Mouse (Mus musculus) heart, embryonic 11.5 days (tissue): ENCODE results near the gene Mgp. TPM values are rescaled to one million over a fixed set of nuclear protein-coding genes. Genes with fewer than 3 reads are reported as not detected.

Experiments
- ATAC-seq: fragments of 200-750 bp; cut with Nextera tagmentation; replicated peaks from 2 replicates; pipeline ENCODE4 v1.8.0; 2017; ENCODE audit warnings: moderate library complexity; ENCODE audit not compliant: insufficient number of reproducible peaks, low FRiP score, low TSS enrichment
- H3K27ac ChIP-seq: fragments of 300-500 bp; sonication (generic); 2 replicates; pipeline ENCODE4 v1.5.1; 2014; ENCODE audit warnings: mild to moderate bottlenecking, low read depth, low read length
- H3K27me3 ChIP-seq: fragments of 300-500 bp; sonication (generic); 2 replicates; pipeline ENCODE4 v1.6.1; 2014; ENCODE audit warnings: mild to moderate bottlenecking, low read length, mixed read lengths; ENCODE audit not compliant: control insufficient read depth, insufficient read depth
- H3K36me3 ChIP-seq: fragments of 300-500 bp; sonication (generic); 2 replicates; pipeline ENCODE4 v1.6.1; 2014; ENCODE audit warnings: mild to moderate bottlenecking, low read length, moderate library complexity, mixed read lengths; ENCODE audit not compliant: control insufficient read depth, insufficient read depth
- H3K4me1 ChIP-seq: fragments of 300-500 bp; sonication (generic); 2 replicates; pipeline ENCODE4 v1.6.1; 2014; ENCODE audit warnings: low read length; ENCODE audit not compliant: control insufficient read depth, insufficient read depth
- H3K4me2 ChIP-seq: fragments of 300-500 bp; sonication (generic); 2 replicates; pipeline ENCODE4 v1.6.1; 2014; ENCODE audit warnings: mild to moderate bottlenecking, moderate library complexity
- H3K4me3 ChIP-seq: fragments of 300-500 bp; sonication (generic); 2 replicates; pipeline ENCODE4 v1.5.1; 2014; ENCODE audit warnings: low read depth, low read length
- H3K9ac ChIP-seq: fragments of 300-500 bp; sonication (generic); 2 replicates; pipeline ENCODE4 v1.6.1; 2014; ENCODE audit warnings: mild to moderate bottlenecking, low read depth, low read length, moderate library complexity
- H3K9me3 ChIP-seq: fragments of 300-500 bp; sonication (generic); replicated peaks from 2 replicates; pipeline ENCODE4 v1.6.1; 2016; ENCODE audit warnings: low read length; ENCODE audit not compliant: control insufficient read depth
- WGBS: fragments of 180-500 bp; shearing (Covaris S2); extraction: QIAGEN DNeasy Blood & Tissue Kit; methylation state at CpG from one replicate; pipeline ENCODE4 v1.1.7; 2014; ENCODE audit not compliant: insufficient replicate concordance; 5-methylcytosine and 5-hydroxymethylcytosine counted together
- polyA plus RNA-seq: library from polyadenylated mRNA; unstranded; fragments of >200 nt; fragmentation: Nextera tagmentation; extraction: Ambion mirVana; gene quantifications from 2 replicates; pipeline ENCODE4 v1.2.1, GENCODE M21; 2014

Mgp gene
- polyA plus RNA-seq, 1 experiment from 2014 or later = 75.1 TPM

DNA sequence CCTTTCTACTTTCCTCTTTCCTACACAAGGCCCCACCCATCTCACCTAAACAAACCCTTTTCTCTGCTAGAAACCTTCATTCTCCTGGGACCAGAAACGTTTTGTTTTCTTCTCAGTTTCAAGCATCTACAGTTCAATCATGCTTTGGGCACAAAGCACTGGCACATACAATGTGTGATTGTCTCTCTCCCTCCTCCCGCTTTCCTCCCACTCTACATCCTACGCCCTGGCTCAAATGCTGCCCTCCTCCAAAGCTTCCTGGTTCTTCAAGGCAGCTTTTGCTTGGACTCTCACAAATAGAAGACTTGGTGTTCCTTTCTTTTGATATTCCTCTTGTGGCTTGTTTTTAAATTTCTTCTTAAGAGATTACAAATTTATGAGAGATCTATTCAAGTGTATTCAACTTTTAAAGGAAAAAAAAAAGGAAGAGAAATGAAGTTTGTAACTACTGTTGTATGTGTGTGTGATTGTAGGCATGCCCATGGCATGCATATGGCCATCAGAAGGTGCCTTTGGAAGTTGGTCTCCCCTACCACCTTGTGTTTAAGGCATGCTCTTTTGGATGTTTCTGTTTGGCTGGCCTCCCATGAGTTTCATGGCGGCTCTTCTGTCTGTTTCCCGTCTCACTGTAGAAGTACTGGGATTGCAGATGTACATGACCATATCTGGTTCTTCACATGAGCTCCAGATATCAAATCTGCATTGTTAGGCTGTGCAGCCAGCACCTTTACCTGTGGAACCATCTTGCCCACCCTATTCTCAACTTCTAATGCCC lies 29.7 kb downstream of the Mgp start:
- no peak for ATAC-seq
- 70% methylated on average over 5 of the region's 5 CpGs for WGBS

DNA sequence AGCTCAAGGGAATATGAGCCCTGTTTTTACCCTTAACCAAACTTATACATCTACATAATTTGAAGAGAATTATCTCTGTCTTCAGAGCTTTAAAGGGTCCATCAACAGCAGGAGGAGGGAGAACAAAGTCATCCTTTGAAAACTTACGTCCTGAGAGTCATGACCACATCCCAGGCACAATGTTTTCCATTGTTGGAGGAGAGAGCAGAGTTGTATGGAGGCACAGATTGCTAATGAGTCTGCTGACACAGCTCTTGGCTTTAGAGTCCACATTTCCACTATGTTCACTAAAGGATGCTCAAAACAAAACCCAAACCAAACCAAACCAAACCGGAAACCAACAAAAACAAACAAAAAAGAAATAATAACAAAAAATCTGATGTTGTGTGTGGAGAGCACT lies 30.7 kb downstream of the Mgp start:
- WGBS = 67% methylated on average over 2 of the region's 2 CpGs

More for the DNA sequence above, 29.7 kb downstream of the Mgp start:
- 0 out of 2 replicates have a peak, but pooled peaks cover 3% of the 10 kb centered on the region for H3K36me3 ChIP-seq
- H3K4me3 ChIP-seq = no peak overlapping the region
- H3K9ac ChIP-seq = no peak overlapping the region
- H3K4me1 ChIP-seq = no peaks in the 10 kb centered on the region
- no peaks in the 10 kb centered on the region for H3K9me3 ChIP-seq
- H3K4me2 ChIP-seq = no peak overlapping the region
- H3K27me3 ChIP-seq = no peaks in the 10 kb centered on the region
- no peak overlapping the region for H3K27ac ChIP-seq

DNA sequence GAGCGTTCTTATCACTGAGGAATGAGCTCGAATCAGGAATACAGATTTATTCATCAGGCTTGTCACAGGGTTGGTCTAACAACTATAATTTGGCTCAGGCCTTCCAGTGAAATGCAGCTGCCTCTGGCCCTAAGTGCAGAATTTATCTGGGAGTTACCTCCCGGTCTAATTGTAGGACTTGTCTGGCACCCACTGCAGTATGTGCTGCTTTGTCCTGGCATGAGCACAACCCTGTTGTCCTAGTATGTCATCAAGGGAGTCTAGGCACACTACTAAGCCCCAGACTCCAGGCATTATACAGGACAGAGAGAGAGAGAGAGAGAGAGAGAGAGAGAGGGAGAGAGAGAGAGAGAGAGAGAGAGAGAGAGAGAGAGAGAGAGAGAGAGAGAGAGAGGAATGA lies 38.3 kb downstream of the Mgp start:
- H3K27me3 ChIP-seq = no peaks in the 10 kb centered on the region
- ATAC-seq = no peak
- no peaks in the 10 kb centered on the region for H3K9me3 ChIP-seq
- 68% methylated on average over 3 of the region's 3 CpGs for WGBS
- no peak overlapping the region for H3K4me3 ChIP-seq
- no peak overlapping the region for H3K4me2 ChIP-seq
- H3K36me3 ChIP-seq = no peaks in the 10 kb centered on the region
- H3K9ac ChIP-seq = no peak overlapping the region
- no peak overlapping the region for H3K27ac ChIP-seq
- no peaks in the 10 kb centered on the region for H3K4me1 ChIP-seq

More for the DNA sequence above, 30.7 kb downstream of the Mgp start:
- Histone ChIP-seq H3K4me3 (no peak overlapping the region), H3K9me3 (no peaks in the 10 kb centered on the region), H3K4me1 (no peaks in the 10 kb centered on the region), H3K27me3 (no peaks in the 10 kb centered on the region), H3K9ac (no peak overlapping the region), H3K4me2 (no peak overlapping the region), H3K36me3 (0 out of 2 replicates have a peak, but pooled peaks cover 3% of the 10 kb centered on the region), H3K27ac (no peak overlapping the region)
- no peak for ATAC-seq

DNA sequence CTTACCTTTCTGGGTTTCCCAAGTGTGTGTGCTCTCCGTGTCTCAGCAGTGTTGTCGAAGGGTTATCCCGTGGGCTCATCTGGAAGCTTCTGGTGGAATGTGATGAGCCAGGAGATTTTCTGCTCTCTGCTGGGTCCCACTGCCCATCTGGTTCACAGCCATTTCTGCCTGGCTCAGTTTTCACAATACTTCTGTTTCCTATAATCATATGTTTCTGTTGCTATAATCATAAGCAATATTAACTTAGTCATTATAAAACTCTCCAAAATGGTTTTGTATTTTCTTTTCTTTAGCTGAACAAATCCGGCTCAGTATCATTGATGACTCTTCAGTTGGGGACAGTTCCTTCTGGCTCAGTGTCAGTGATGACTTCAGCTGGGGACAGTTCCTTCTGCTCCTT lies 40.3 kb downstream of the Mgp start, which contains the start of gene Smco3:
Smco3 (minus strand) TSS at position 101 of the 400 bp plus-strand sequence.
- no peaks in the 10 kb centered on the region for H3K9me3 ChIP-seq

DNA sequence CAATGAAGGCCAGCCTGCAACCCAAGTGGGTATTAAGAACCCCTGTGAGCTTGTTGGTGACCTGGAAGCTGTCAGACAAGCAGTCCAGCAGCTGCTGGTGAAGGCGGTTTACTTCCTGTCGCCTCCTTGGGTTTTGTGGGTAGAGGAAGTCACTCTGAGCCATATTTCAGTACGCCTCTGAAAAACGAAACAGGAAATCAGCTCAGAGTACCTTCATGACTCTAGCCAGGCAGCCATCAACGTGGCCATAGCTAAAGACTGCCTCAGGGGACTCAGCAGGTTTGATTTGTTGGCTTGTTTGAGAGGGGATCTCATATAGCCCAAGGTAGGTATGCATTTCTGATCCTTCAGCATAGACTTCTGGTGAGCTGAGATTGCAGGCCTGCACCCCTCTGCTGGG lies 43.9 kb downstream of the Mgp start:
- H3K9ac ChIP-seq = no peak overlapping the region
- no peaks in the 10 kb centered on the region for H3K36me3 ChIP-seq
- ATAC-seq = no peak
- H3K27ac ChIP-seq = no peak overlapping the region
- H3K9me3 ChIP-seq = no peaks in the 10 kb centered on the region
- WGBS = 56% methylated on average over 5 of the region's 5 CpGs
- no peak overlapping the region for H3K4me3 ChIP-seq
- no peaks in the 10 kb centered on the region for H3K27me3 ChIP-seq
- H3K4me2 ChIP-seq = no peak overlapping the region
- peaks cover 3% of the 10 kb centered on the region; the same call in 1 of the 2 replicates for H3K4me1 ChIP-seq

More for the DNA sequence above, 40.3 kb downstream of the Mgp start, which contains the start of gene Smco3:
- Histone ChIP-seq H3K36me3 (no peaks in the 10 kb centered on the region), H3K4me2 (no peak within 1 kb of the TSS), H3K9ac (no peak within 1 kb of the TSS), H3K4me3 (no peak within 1 kb of the TSS), H3K27me3 (no peaks in the 10 kb centered on the region), H3K27ac (no peak within 1 kb of the TSS), H3K4me1 (no peaks in the 10 kb centered on the region)
- 41% methylated on average over 4 of the region's 4 CpGs for WGBS
- no peak for ATAC-seq

DNA sequence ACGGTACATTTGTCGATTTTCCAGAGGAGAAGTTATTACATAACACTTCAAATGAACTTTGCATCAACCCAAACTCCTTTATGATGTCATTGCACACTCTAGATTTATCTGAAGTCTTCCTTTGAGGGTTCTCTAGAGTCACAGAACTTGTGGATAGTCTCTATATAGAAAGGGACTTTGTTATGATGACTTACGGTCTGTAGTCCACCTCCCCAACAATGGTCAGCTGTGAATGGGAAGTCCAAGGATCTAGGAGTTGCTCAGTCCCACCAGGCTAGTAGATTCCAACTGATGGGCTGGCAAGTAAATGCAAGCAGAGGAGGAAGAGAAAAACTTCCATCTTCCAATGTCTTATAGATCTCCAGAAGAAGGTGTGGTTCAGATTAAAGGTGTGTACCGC lies 46.9 kb downstream of the Mgp start:
- no peak for ATAC-seq
- peaks cover 11% of the 10 kb centered on the region for H3K36me3 ChIP-seq
- WGBS = 33% methylated on average over 4 of the region's 4 CpGs
- H3K27me3 ChIP-seq = no peaks in the 10 kb centered on the region
- H3K4me2 ChIP-seq = peak overlapping the region; percentile 65
- peak overlapping the region; percentile 79 for H3K9ac ChIP-seq
- no peaks in the 10 kb centered on the region for H3K9me3 ChIP-seq
- peak overlapping the region; percentile 100 for H3K4me3 ChIP-seq
- H3K4me1 ChIP-seq = peaks cover 6% of the 10 kb centered on the region
- H3K27ac ChIP-seq = peak overlapping the region; percentile 69

DNA sequence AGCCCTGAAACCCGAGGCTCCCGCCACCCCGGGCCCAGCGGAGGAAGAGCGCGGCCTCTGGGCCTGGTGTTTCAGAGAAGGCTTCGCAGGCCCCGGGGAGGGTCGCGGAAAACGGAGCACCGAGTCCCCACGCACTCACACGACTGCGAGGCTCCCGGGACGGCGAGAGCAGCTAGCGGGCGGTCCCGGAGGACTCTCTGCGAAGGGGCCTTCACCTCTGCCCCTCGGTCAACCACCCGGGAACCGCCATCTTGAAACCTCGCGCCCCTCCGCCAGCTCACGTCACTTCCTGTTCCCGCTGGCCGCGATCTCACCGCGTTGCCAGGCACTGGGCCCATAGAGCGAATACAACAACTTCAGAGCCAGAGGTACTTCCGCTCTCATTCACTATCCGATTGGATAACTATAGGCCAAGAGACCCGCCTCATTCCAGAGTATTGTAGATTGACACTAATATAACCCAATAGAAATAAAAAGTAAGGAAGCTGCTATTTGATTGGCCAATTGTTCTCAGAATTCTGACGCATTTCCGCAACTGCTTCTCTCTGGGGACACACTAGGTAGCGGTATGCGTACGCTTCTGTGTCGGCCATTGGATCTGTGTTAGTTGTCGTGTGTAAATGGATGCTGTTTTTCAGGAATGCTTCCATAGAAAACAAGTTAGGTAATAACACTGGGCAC lies 47.6 kb downstream of the Mgp start, which contains the start of gene Wbp11:
Wbp11 (minus strand) TSS at position 353 of the 681 bp plus-strand sequence.
- H3K9ac ChIP-seq = peak within 1 kb of the TSS; percentile 93
- no peaks in the 10 kb centered on the region for H3K9me3 ChIP-seq
- peaks cover 6% of the 10 kb centered on the region for H3K4me1 ChIP-seq
- peak within 1 kb of the TSS; percentile 88 for H3K4me2 ChIP-seq
- ATAC-seq = peak; percentile 100
- H3K4me3 ChIP-seq = peak within 1 kb of the TSS; percentile 100
- H3K27me3 ChIP-seq = no peaks in the 10 kb centered on the region
- under 1% methylated on average over 45 of the region's 45 CpGs for WGBS
- peaks cover 13% of the 10 kb centered on the region for H3K36me3 ChIP-seq
- H3K27ac ChIP-seq = peak within 1 kb of the TSS; percentile 85

DNA sequence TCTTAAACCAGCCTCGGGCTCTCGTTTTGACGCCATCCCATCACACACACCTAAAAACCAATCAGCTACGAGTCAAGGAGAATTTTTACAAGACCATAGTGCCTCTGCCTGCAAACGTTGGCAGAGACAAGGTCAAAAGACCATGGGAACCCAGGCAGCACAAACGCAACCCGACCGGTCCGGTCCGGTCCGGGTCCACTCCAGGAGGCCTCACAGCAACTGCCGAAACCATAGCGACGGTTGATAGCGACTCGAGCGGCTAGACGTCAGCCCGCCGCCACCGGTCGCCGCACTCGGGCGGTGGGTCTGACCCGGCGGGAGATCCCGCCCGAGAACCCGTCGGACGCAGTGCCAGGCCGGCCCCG lies 48.1 kb downstream of the Mgp start, which contains the start of gene BC049715:
BC049715 (plus strand) TSS at position 111 of the 365 bp plus-strand sequence.
- H3K4me1 ChIP-seq = peaks cover 6% of the 10 kb centered on the region
- under 1% methylated on average over 34 of the region's 34 CpGs for WGBS
- peak; percentile 28; the same call in 1 of the 2 replicates for ATAC-seq
- peaks cover 18% of the 10 kb centered on the region for H3K36me3 ChIP-seq
- H3K27ac ChIP-seq = peak within 1 kb of the TSS; percentile 85
- peak within 1 kb of the TSS; percentile 88 for H3K4me2 ChIP-seq
- H3K4me3 ChIP-seq = peak within 1 kb of the TSS; percentile 100
- no peaks in the 10 kb centered on the region for H3K27me3 ChIP-seq
- H3K9ac ChIP-seq = peak within 1 kb of the TSS; percentile 93
- H3K9me3 ChIP-seq = no peaks in the 10 kb centered on the region
